Mouse (Mus musculus): ENCODE data around the gene Ccl6.

- no peak for TF ChIP-seq CTCF (IDR thresholded peaks at IDR 0.05; ENCODE audit: extremely low read depth, insufficient read depth, low read length)
- no peak for TF ChIP-seq POLR2A (IDR thresholded peaks at IDR 0.05; ENCODE audit: extremely low read depth, insufficient read depth, low read length)
Measured at GRCm38 (mm10) chr11:83616586-83616985, 23.7 kb upstream of the Ccl6 start.

Data from cortical plate, adult 2 months (tissue).